Mouse (Mus musculus): Measurements from ENCODE around the gene Ly6g6d.

Gene Ly6g6d

DNA sequence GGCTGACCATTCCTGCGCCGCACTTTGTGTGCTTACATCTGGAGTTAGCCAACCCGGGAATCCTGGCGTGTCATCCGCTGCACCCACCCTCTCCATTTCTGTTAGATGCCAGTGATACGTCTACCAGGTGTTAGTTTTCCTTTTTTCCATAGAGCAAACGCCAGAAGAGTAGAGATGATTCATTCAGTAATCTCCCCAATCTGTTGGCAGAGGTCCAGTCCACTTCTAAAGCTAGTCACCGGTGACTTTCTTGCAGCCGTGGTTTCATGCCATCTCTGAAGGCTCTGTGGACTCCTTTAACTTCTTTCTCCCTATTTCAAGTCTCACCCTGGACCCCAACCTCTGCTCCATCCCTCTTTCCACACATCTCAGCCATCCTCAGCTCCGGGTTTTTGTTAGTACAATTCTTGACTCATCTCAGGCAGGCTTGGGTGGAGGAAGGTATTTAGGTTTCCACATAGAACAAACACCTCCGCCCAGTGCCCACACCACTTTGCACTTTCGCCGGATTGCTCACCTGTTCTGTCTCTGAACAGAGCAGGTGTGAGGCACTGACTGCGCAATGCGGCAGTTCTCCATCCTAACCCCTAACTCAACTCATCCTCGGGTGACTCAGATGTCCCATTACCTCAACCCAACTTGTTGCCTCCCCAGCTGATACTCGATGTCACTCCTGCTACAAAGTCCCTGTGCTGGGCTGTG is 9.5 kb downstream of the Ly6g6d start:
- no peak for DNase-seq (ENCODE audit: low spot score)

- DNase-seq (ENCODE audit: low spot score): no peak
Observed at GRCm38 (mm10) chr17:35066084-35066483, 11.8 kb downstream of the Ly6g6d start, which contains the start of gene Mpig6b. Gene Mpig6b (minus strand): TSS chr17:35066184.

DNA sequence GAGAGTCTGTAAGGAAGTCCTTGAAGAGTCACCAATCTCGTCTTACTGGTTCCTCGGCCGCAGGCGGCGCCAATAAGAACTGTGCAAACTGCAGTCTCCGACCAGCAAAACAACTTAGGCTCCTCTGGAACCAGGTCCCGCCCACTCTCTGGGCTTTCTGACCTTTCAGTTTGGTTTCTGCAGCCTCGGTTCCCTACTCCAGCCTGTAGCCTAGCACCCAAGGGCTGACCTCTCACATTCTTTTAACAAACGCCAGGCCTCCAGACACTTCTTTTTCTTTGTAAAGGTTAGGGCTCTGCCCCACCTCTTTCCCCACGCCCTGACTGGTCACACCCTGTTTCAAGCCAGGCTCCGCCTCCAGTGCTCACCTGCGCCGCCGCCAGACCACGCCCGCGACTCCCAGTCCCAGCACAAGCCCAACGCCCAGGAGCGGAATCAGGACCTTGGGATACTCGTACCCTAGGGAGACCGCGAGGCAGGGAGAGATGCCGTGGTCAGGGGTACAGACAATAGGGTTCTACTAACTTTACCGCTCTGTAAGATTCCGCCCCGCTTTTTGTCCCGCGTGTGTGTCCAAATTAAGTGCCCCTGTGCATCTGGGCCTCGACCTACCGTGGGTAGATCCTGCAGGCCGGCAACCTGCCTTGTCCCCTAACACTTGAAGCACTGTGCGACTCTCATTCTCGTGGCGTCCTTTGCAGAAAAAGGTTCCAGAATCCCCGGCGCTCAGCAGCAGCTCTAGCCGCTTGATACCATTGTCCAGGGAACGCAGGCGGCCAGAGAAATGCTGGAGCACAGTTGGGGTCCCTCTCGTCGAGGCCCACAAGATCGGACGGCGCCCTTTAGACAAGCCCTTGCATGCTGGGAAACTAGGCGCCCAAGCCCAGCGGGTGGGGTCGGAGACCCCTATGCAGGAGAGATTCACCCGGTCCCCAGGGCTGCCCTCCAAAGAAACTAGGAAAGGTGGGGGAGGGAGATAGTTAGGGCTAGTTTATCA is 12.6 kb downstream of the Ly6g6d start, which contains the start of gene Ly6g6c:
Gene Ly6g6c, plus strand, starts transcription at position 438 of the 997 bp plus-strand sequence.
- DNase-seq (ENCODE audit: low spot score): peak; percentile 50

DNA sequence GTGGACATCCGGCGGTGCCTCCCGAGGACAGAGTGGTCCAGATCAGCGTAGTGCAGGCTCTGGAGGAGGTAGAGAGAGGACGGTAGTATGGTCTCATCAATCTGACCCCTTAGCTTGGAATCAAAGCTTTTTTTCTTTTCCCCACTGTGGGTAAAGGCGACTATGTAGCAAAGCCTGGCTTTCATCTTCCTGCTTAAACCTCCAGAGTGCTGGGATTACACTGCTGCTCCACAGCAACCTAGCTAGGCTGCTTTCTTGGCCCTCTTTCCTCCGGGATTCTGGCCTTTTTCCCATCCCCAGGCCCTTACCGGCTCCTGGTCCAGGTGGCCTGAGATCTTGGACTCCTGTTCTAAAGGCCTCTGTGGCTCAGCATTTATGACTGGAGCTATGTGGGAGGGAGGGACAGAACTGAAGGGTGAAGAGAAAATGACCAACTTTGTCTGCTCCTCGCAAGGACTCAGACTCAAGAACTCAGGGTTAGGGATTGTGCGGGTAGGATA is 13.4 kb downstream of the Ly6g6d start:
- no peak for DNase-seq (ENCODE audit: low spot score)

DNA sequence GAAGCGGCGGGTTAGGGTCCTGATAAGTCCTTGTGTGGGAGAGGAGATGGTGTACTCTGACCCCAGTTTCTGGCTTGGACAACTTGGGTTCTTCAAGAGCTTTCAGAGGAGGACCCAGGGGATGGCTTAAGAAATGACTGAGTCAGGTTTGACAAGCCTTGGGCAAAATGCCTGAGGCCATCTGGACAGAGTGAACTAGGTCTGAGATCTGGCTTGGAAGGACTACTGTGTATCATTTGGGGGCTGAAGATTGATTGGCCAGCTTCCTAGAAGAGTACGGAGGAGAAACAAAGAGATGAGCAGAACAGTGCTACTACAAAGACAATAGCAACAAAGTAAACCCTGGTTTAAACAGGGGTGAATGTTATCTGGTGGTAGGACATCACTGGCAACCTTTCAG is 14.4 kb downstream of the Ly6g6d start:
- DNase-seq (ENCODE audit: low spot score): no peak

DNA sequence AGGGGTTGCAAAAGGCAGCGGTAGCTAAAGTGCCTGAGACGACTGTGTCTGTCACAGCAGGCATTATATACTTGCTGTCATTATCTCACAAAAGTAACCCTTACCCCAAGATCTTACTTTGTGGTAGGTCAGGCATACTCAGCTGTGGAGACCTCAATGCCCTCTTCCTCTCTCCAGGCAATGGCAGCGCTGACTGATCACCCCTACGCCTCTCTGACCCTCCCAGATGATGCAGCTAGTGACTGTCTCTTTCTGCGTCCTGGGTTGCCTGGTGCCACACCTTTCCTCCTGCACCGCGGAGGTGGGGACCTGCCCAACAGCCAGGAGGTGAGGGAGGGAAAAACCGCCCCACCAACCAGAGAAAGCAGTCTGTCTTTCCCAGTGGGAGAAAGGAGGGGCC is 16.6 kb downstream of the Ly6g6d start:
- no peak for DNase-seq (ENCODE audit: low spot score)

- DNase-seq (ENCODE audit: low spot score): no peak
Observed at GRCm38 (mm10) chr17:35060737-35061297, 17.0 kb downstream of the Ly6g6d start.

DNA sequence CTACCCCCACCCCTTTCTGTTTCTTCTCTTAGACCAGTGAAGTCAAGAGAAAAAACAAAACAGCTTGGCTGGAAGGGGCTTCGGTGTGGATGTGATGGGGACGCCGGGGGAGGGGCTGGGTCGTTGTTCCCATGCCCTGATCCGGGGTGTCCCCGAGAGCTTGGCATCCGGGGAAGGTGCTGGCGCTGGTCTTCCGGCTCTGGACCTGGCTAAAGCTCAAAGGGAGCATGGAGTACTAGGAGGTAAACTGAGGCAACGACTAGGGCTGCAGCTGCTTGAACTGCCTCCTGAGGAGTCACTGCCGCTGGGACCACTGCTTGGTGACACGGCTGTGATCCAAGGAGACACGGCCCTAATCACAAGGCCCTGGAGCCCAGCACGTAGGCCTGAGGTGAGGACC is 17.8 kb downstream of the Ly6g6d start:
- no peak for DNase-seq (ENCODE audit: low spot score)

- peak; percentile 83 for DNase-seq (ENCODE audit: low spot score)
Observed at GRCm38 (mm10) chr17:35058911-35059892, 18.7 kb downstream of the Ly6g6d start, which contains the start of gene Ddah2. Gene Ddah2 (plus strand): TSS chr17:35059035.

DNA sequence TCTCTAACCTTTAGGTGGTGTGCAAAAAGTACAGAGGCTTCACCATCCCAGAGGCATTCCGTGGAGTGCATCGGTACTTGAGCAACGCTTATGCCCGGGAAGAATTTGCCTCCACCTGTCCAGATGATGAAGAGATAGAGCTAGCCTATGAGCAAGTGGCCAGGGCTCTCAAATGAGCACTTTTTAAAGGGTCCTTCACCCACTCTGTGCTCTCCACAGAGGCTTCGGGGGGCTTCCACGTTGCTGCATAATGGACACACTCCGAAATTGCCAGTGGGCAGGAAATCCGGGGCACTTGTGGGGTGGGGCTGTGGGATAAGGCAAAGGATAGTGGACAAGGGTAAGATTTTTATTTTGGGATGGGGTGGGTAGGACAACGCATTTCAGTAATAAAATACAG is 19.5 kb downstream of the Ly6g6d start:
- no peak for DNase-seq (ENCODE audit: low spot score)

GRCm38 (mm10) chr17:35057090-35057489 is 20.8 kb downstream of the Ly6g6d start:
- DNase-seq (ENCODE audit: low spot score): no peak

GRCm38 (mm10) chr17:35055691-35056495 is 22.0 kb downstream of the Ly6g6d start:
- DNase-seq (ENCODE audit: low spot score): no peak

DNA sequence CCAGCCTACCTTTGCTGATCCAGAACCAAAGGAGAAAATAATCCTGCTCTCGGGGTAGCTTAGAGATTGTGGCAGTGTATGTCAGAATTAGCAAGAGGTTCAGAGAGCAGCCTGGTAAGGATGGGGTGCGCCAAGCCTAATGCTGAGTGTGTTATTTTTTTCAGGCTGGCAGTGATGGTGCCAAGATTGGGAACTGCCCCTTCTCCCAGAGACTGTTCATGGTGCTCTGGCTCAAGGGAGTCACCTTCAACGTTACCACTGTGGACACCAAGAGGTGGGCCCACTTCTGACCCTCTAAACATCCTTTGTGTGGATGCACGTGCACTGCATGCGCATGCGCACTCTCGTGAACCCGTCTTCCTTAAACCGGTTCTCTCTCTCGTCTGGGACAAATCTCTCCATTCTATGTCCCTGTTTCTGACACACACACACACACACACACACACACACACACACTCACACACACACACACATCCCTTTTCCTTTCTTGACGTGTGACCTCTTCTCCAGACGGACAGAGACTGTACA is 25.5 kb downstream of the Ly6g6d start:
- DNase-seq (ENCODE audit: low spot score): no peak

GRCm38 (mm10) chr17:35051156-35052086 is 26.4 kb downstream of the Ly6g6d start:
- DNase-seq (ENCODE audit: low spot score): peak; percentile 53

DNA sequence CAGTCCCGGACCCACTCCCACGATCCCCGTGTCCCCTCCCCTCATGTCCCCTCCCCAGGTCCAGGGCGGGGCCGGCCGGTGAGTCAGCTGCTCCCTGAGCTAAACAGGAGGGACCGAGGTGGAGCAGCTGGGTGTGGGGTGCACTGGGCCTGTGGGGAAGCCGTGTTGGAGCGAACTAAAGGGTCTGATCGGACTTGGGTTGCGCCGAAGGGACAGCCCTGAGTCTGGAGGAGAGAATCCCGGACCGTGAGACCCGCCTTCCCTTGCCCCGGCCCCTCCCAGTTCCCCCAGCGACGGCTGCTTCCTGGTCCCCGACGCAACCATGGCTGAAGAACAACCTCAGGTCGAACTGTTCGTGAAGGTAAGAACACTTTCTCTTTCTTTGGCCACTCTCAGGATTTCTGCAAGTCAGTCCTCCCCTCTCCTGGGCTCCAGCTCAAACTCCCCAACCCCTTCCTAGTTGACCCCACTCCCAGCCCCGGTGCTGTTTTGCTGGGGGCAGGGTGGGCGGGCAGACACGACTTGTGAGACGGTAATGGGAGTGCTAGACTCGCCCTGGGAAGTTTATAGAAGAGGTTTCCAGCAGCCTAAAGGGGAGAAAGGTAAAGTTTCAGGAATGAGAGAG is 27.6 kb downstream of the Ly6g6d start:
- DNase-seq (ENCODE audit: low spot score): peak; percentile 67

DNA sequence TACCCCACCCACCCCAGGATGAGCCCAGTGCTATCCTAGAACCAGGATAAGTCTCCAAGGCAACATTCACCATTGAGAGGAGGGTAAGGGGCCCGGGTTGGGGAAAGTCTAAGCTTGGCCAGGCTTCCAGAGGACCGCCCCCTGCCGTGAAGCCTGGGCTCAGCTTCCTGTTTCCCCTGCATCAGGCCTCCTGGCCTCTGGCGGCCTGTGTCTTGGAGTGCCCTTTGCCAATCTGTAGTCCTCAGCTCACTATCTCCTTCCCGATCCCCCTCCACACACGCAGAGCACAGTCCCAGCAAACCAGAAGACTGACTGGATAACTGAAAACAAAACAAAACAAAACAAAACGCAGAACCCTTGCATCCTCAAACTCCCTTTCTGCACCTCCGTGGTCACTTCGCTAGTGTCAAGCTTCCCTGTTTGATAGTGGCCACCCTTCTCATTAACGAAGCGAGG is 28.3 kb downstream of the Ly6g6d start, which contains the start of gene Clic1:
Gene Clic1, plus strand, starts transcription at position 406 of the 456 bp plus-strand sequence.
- DNase-seq (ENCODE audit: low spot score): no peak

DNA sequence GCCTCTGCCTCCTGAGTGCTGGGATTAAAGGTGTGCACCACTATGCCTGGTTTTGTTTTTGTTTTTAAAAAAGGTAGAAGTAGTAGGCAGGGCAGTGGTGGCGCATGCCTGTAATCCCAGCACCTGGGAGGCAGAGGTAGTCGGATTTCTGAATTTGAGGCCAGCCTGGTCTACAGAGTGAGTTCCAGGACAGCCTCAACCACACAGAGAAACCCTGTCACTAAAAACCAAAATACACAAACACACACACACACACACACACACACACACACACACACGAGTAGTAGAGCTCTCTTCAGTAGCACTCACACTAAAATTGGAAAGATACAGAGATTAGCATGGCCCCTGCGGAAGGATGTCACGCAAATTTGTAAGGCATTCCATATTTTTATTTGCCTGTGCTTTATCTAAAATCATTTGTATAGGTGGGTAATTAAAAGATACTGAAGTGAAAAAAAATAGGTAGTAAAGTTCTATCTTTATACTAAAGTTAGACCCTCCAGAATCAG is 28.9 kb downstream of the Ly6g6d start:
- no peak for DNase-seq (ENCODE audit: low spot score)
